Mouse (Mus musculus) heart, postnatal 10 days (tissue): Measurements from ENCODE around the gene Egf. TPM values are rescaled to one million over a fixed set of nuclear protein-coding genes. Genes with fewer than 3 reads are reported as not detected.

Experiments used
- microRNA-seq, 2 experiments: library from miRNA; unstranded; fragments of <30 nt; microRNA quantifications; one replicate each; pipeline ENCODE4 v1.2.0; 2022
- total RNA-seq, 2 experiments: library from RNA; stranded (reverse); gene quantifications; 2 replicates each; pipeline ENCODE4 v1.2.3; 2021

Egf gene
- total RNA-seq, 2 experiments from 2014 or later, result 1.5 to 1.8 TPM

Small RNA genes lying within 50 kb of the gene (microRNA-seq; reads per million reads assigned to microRNA genes)
- 0 reads per million in 2 experiments for gene Gm24515

Other genes with a start within 250 kb of the Egf start
- gene Elovl6, start 223.0 kb downstream of the Egf start, total RNA-seq, result 1 to 10 TPM; 3.3 to 8.1 TPM
- not detected for gene Lrit3, start 48.7 kb upstream of the Egf start, total RNA-seq
- gene Rrh, start 67.3 kb upstream of the Egf start, total RNA-seq, result under 1 TPM; 0.12 to 0.14 TPM
- gene Gar1, start 76.1 kb upstream of the Egf start, total RNA-seq, result 10 to 100 TPM; 25.5 to 29.4 TPM
- 1 to 10 TPM; 1.2 to 1.3 TPM for gene Cfi, start 80.6 kb upstream of the Egf start, total RNA-seq
- gene Pla2g12a, start 123.3 kb upstream of the Egf start, total RNA-seq, result 10 to 100 TPM; 21.3 to 29.8 TPM
- gene Casp6, start 146.1 kb upstream of the Egf start, total RNA-seq, result 10 to 100 TPM; 19.5 to 25.3 TPM
- gene Mcub, start 214.9 kb upstream of the Egf start, total RNA-seq, result 1 to 10 TPM; 1.1 to 1.4 TPM